Mouse (Mus musculus) hindbrain, postnatal 0 days (tissue): ENCODE data around the gene Mrap2. TPM values are rescaled to one million over a fixed set of nuclear protein-coding genes. Genes with fewer than 3 reads are reported as not detected.
"Not testable (repeated sequence)": the region's sequence is repeated elsewhere in the genome, so short reads cannot be mapped to it uniquely, and the experiment has no call there.

Source experiments
- ATAC-seq: fragments of 200-750 bp; cut with Nextera tagmentation; 2 replicates; pipeline ENCODE4 v1.8.0; 2017; ENCODE audit warnings: mild to moderate bottlenecking, moderate TSS enrichment, moderate library complexity
- DNase-seq: peaks from one replicate; pipeline ENCODE4 v3.0.0-alpha.2; 2015; ENCODE audit warnings: low spot score
- H3K27ac ChIP-seq: fragments of 300-500 bp; sonication (generic); 2 replicates; pipeline ENCODE4 v1.5.1; 2014; ENCODE audit warnings: mild to moderate bottlenecking
- H3K27me3 ChIP-seq: fragments of 300-500 bp; sonication (generic); 2 replicates; pipeline ENCODE4 v1.6.1; 2014; ENCODE audit warnings: low read length, mixed read lengths; ENCODE audit not compliant: insufficient read depth
- H3K36me3 ChIP-seq: fragments of 300-500 bp; sonication (generic); 2 replicates; pipeline ENCODE4 v1.6.1; 2014; ENCODE audit warnings: low read length, mixed read lengths; ENCODE audit not compliant: insufficient read depth
- H3K4me1 ChIP-seq: fragments of 300-500 bp; sonication (generic); 2 replicates; pipeline ENCODE4 v1.6.1; 2014; ENCODE audit warnings: antibody characterized with exemption, low read length, mixed read lengths; ENCODE audit not compliant: insufficient read depth
- H3K4me2 ChIP-seq: fragments of 300-500 bp; sonication (generic); 2 replicates; pipeline ENCODE4 v1.6.1; 2014; ENCODE audit warnings: low read depth, mild to moderate bottlenecking, low read length, moderate library complexity, mixed read lengths
- H3K4me3 ChIP-seq: fragments of 300-500 bp; sonication (generic); 2 replicates; pipeline ENCODE4 v1.5.1; 2014; ENCODE audit warnings: low read length
- H3K9ac ChIP-seq: fragments of 300-500 bp; sonication (generic); replicated peaks from 2 replicates; pipeline ENCODE4 v1.6.1; 2014; ENCODE audit warnings: mild to moderate bottlenecking, low read length, moderate library complexity, mixed read lengths
- H3K9me3 ChIP-seq: fragments of 300-500 bp; sonication (generic); 2 replicates; pipeline ENCODE4 v1.6.1; 2016; ENCODE audit warnings: low read length, mixed read lengths
- CTCF ChIP-seq: IDR thresholded peaks from 2 replicates; pipeline ENCODE4 v1.5.1; 2016; ENCODE audit warnings: antibody characterized with exemption, control low read depth, low read depth
- WGBS: fragments of 180-500 bp; shearing (Covaris S2); extraction: QIAGEN DNeasy Blood & Tissue Kit; methylation state at CpG from one replicate; pipeline ENCODE4 v1.1.7; 2014; 5-methylcytosine and 5-hydroxymethylcytosine counted together
- polyA plus RNA-seq: library from polyadenylated mRNA; unstranded; fragments of >200 nt; fragmentation: Nextera tagmentation; extraction: Ambion mirVana; gene quantifications from 2 replicates; pipeline ENCODE4 v1.2.1, GENCODE M21; 2015
- total RNA-seq: library from RNA; depleted of rRNA; stranded (reverse); fragments of >200 nt; gene quantifications from 2 replicates; pipeline ENCODE4 v1.2.3, GENCODE M21; 2014; rRNA removed

Mrap2 gene
- 4.5 and 5.3 TPM in 2 replicates for total RNA-seq
- 5.3 and 5.6 TPM in 2 replicates for polyA plus RNA-seq

- peak; percentile 92 for ATAC-seq
- Histone ChIP-seq H3K27ac (no peak within 1 kb of the TSS), H3K27me3 (peaks cover 5% of the 10 kb centered on the region; the same call in 1 of the 2 replicates), H3K9ac (peak within 1 kb of the TSS; percentile 48), H3K36me3 (no peaks in the 10 kb centered on the region), H3K4me1 (peaks cover 7% of the 10 kb centered on the region; the same call in 1 of the 2 replicates), H3K4me2 (peak within 1 kb of the TSS; percentile 79), H3K9me3 (no peaks in the 10 kb centered on the region), H3K4me3 (peak within 1 kb of the TSS; percentile 43)
- TF ChIP-seq CTCF: peak; percentile 60
- WGBS: 2% methylated on average over 29 of the region's 29 CpGs
- peak; percentile 83 for DNase-seq
Observed at GRCm38 (mm10) chr9:87144106-87144505, at the start of gene Mrap2. Gene Mrap2 (plus strand): TSS chr9:87144306.

- H3K4me3 ChIP-seq: no peak overlapping the region
- no peaks in the 10 kb centered on the region for H3K36me3 ChIP-seq
- DNase-seq (no peak), ATAC-seq (0 out of 2 replicates have a peak, but pooled peaks have one; percentile 40)
- no peak overlapping the region for H3K9ac ChIP-seq
- TF ChIP-seq CTCF: peak; percentile 43
- H3K4me2 ChIP-seq: no peak overlapping the region
- H3K9me3 ChIP-seq: no peaks in the 10 kb centered on the region
- no peaks in the 10 kb centered on the region for H3K4me1 ChIP-seq
- WGBS: 63% methylated on average over 2 of the region's 2 CpGs
- H3K27me3 ChIP-seq: no peaks in the 10 kb centered on the region
- no peak overlapping the region for H3K27ac ChIP-seq
Observed at GRCm38 (mm10) chr9:87097989-87098388, 46.1 kb upstream of the Mrap2 start.

- 56% methylated on average over 5 of the region's 5 CpGs for WGBS
- DNase-seq: no peak
- H3K4me3 ChIP-seq: no peak overlapping the region
- H3K36me3 ChIP-seq: no peaks in the 10 kb centered on the region
- H3K4me1 ChIP-seq: no peaks in the 10 kb centered on the region
- no peak for TF ChIP-seq CTCF
- H3K9me3 ChIP-seq: no peaks in the 10 kb centered on the region
- H3K27me3 ChIP-seq: no peaks in the 10 kb centered on the region
- H3K4me2 ChIP-seq: peak overlapping the region; percentile 17; the same call in 1 of the 2 replicates
- no peak overlapping the region for H3K9ac ChIP-seq
- ATAC-seq: peak; percentile 44
- H3K27ac ChIP-seq: peak overlapping the region; percentile 75
Observed at GRCm38 (mm10) chr9:87115019-87115418, 29.1 kb upstream of the Mrap2 start.

GRCm38 (mm10) chr9:87115456-87115931, 28.6 kb upstream of the Mrap2 start:
- no peak for TF ChIP-seq CTCF
- Histone ChIP-seq H3K9ac (no peak overlapping the region), H3K27ac (peak overlapping the region; percentile 75), H3K4me3 (no peak overlapping the region), H3K4me2 (peak overlapping the region; percentile 17; the same call in 1 of the 2 replicates), H3K36me3 (no peaks in the 10 kb centered on the region), H3K27me3 (no peaks in the 10 kb centered on the region), H3K9me3 (no peaks in the 10 kb centered on the region), H3K4me1 (no peaks in the 10 kb centered on the region)
- ATAC-seq (peak; percentile 88), DNase-seq (peak; percentile 68)
- 10% methylated on average over 6 of the region's 6 CpGs for WGBS

GRCm38 (mm10) chr9:87115978-87116377, 28.1 kb upstream of the Mrap2 start:
- H3K27me3 ChIP-seq: no peaks in the 10 kb centered on the region
- ATAC-seq: peak; percentile 16; the same call in 1 of the 2 replicates
- H3K36me3 ChIP-seq: no peaks in the 10 kb centered on the region
- H3K4me3 ChIP-seq: no peak overlapping the region
- no peaks in the 10 kb centered on the region for H3K9me3 ChIP-seq
- H3K4me1 ChIP-seq: no peaks in the 10 kb centered on the region
- DNase-seq: no peak
- H3K27ac ChIP-seq: peak overlapping the region; percentile 75
- WGBS: 73% methylated on average over 1 of the region's 1 CpGs
- peak overlapping the region; percentile 17; the same call in 1 of the 2 replicates for H3K4me2 ChIP-seq
- H3K9ac ChIP-seq: no peak overlapping the region
- TF ChIP-seq CTCF: no peak

GRCm38 (mm10) chr9:87118996-87119395, 25.1 kb upstream of the Mrap2 start:
- H3K27ac ChIP-seq: no peak overlapping the region
- H3K9me3 ChIP-seq: no peaks in the 10 kb centered on the region
- H3K4me2 ChIP-seq: no peak overlapping the region
- TF ChIP-seq CTCF: no peak
- no peak overlapping the region for H3K4me3 ChIP-seq
- 55% methylated on average over 3 of the region's 3 CpGs for WGBS
- no peaks in the 10 kb centered on the region for H3K4me1 ChIP-seq
- ATAC-seq (no peak), DNase-seq (no peak)
- H3K27me3 ChIP-seq: no peaks in the 10 kb centered on the region
- H3K36me3 ChIP-seq: no peaks in the 10 kb centered on the region
- H3K9ac ChIP-seq: no peak overlapping the region

GRCm38 (mm10) chr9:87121956-87122493, 22.1 kb upstream of the Mrap2 start:
- 46% methylated on average over 9 of the region's 9 CpGs for WGBS
- Histone ChIP-seq H3K4me2 (no peak overlapping the region), H3K27ac (no peak overlapping the region), H3K36me3 (no peaks in the 10 kb centered on the region), H3K9me3 (no peaks in the 10 kb centered on the region), H3K4me3 (no peak overlapping the region), H3K9ac (no peak overlapping the region), H3K27me3 (no peaks in the 10 kb centered on the region), H3K4me1 (no peaks in the 10 kb centered on the region)
- ATAC-seq (0 out of 2 replicates have a peak, but pooled peaks have one; percentile 45), DNase-seq (peak; percentile 29)
- no peak for TF ChIP-seq CTCF

GRCm38 (mm10) chr9:87127046-87127445, 17.1 kb upstream of the Mrap2 start:
- H3K27ac ChIP-seq, ATAC-seq, H3K9ac ChIP-seq, DNase-seq, H3K4me1 ChIP-seq, H3K27me3 ChIP-seq, H3K9me3 ChIP-seq, H3K4me3 ChIP-seq, H3K36me3 ChIP-seq, H3K4me2 ChIP-seq: not testable (repeated sequence)
- WGBS: 83% methylated on average over 5 of the region's 6 CpGs
